Mouse (Mus musculus) limb, embryonic 14.5 days (tissue): ENCODE data around the gene Dtd2. TPM values are rescaled to one million over a fixed set of nuclear protein-coding genes. Genes with fewer than 3 reads are reported as not detected.

Source experiments
- ATAC-seq: fragments of 200-750 bp; cut with Nextera tagmentation; 2 replicates; pipeline ENCODE4 v1.8.0; 2017; ENCODE audit warnings: low read depth, moderate number of reproducible peaks, moderate TSS enrichment; ENCODE audit not compliant: low FRiP score
- DNase-seq: peaks from one replicate; pipeline ENCODE4 v3.0.0-alpha.2; 2015; ENCODE audit warnings: low spot score
- H3K27ac ChIP-seq: fragments of 300-500 bp; sonication (generic); replicated peaks from 2 replicates; pipeline ENCODE4 v1.5.1; 2014; ENCODE audit warnings: low read depth, mild to moderate bottlenecking, low read length, moderate library complexity, mixed read lengths
- H3K27me3 ChIP-seq: fragments of 300-500 bp; sonication (generic); 2 replicates; pipeline ENCODE4 v1.6.1; 2014; ENCODE audit warnings: low read length, mixed read lengths; ENCODE audit not compliant: control insufficient read depth, insufficient read depth
- H3K36me3 ChIP-seq: fragments of 300-500 bp; sonication (generic); 2 replicates; pipeline ENCODE4 v1.6.1; 2014; ENCODE audit warnings: mild to moderate bottlenecking, low read length, moderate library complexity, mixed read lengths; ENCODE audit not compliant: control insufficient read depth, insufficient read depth
- H3K4me1 ChIP-seq: fragments of 300-500 bp; sonication (generic); 2 replicates; pipeline ENCODE4 v1.6.1; 2014; ENCODE audit warnings: antibody characterized with exemption, low read length, mixed read lengths; ENCODE audit not compliant: control insufficient read depth, insufficient read depth
- H3K4me2 ChIP-seq: fragments of 300-500 bp; sonication (generic); replicated peaks from 2 replicates; pipeline ENCODE4 v1.6.1; 2014; ENCODE audit warnings: low read depth, mild to moderate bottlenecking, low read length, moderate library complexity; ENCODE audit not compliant: severe bottlenecking
- H3K4me3 ChIP-seq: fragments of 300-500 bp; sonication (generic); replicated peaks from 2 replicates; pipeline ENCODE4 v1.5.1; 2014; ENCODE audit warnings: low read length
- H3K9ac ChIP-seq: fragments of 300-500 bp; sonication (generic); 2 replicates; pipeline ENCODE4 v1.6.1; 2014; ENCODE audit warnings: mild to moderate bottlenecking, low read depth, low read length, moderate library complexity; ENCODE audit not compliant: severe bottlenecking
- H3K9me3 ChIP-seq: fragments of 300-500 bp; sonication (generic); 2 replicates; pipeline ENCODE4 v1.6.1; 2016; ENCODE audit warnings: low read length; ENCODE audit not compliant: control insufficient read depth
- POLR2A ChIP-seq: fragments of 200-500 bp; IDR thresholded peaks from 2 replicates; pipeline ENCODE4 v1.8.0; 2012; ENCODE audit warnings: inconsistent platforms, mild to moderate bottlenecking, moderate library complexity, borderline replicate concordance; ENCODE audit not compliant: insufficient read depth, insufficient read length; ENCODE audit errors: extremely low read depth
- whole genome bisulfite sequencing: fragments of 180-500 bp; shearing (Covaris S2); extraction: QIAGEN DNeasy Blood & Tissue Kit; methylation state at CpG from one replicate; pipeline ENCODE4 v1.1.7; 2014; 5-methylcytosine and 5-hydroxymethylcytosine counted together
- polyA plus RNA-seq, 2 experiments: library from polyadenylated mRNA; depleted of rRNA in 1 of 2; stranded (reverse) in 1 of 2; unstranded in 1 of 2; fragments of >200 nt; fragmentation: Nextera tagmentation in 1 of 2; extraction: Ambion mirVana in 1 of 2; gene quantifications; 2 replicates each; pipeline versions ENCODE4 v1.2.1 to v1.2.3; 2012 to 2014

Dtd2 gene
- polyA plus RNA-seq, 2 experiments = 11.4 to 20.3 TPM

GRCm38 (mm10) chr12:52012159-52012558 lies 5.9 kb upstream of the Dtd2 start:
- Histone ChIP-seq H3K9me3 (no peaks in the 10 kb centered on the region), H3K4me3 (no peak overlapping the region), H3K4me1 (no peaks in the 10 kb centered on the region), H3K27ac (no peak overlapping the region), H3K36me3 (no peaks in the 10 kb centered on the region), H3K27me3 (no peaks in the 10 kb centered on the region), H3K9ac (no peak overlapping the region), H3K4me2 (no peak overlapping the region)
- no peak for TF ChIP-seq POLR2A
- 67% methylated on average over 8 of the region's 8 CpGs for WGBS
- ATAC-seq (no peak), DNase-seq (no peak)

DNA sequence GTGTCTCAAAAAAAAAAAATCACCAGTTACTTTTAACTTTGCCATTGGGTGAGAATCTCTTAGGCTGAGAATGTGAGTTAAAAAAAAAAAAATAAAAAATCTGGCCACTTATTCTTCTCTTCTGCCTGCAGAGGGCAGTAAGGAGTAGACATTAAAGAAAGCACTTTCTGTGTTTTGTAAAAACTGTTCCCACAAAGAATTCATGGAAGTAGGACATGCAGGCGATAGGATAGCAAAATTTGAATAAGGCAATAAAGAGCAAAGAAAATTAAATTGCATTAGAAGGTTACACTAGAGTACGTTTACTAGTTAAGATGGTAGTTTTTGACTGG lies 4.3 kb upstream of the Dtd2 start:
- no peak for TF ChIP-seq POLR2A
- peak; percentile 35 for DNase-seq
- H3K9ac ChIP-seq = no peak overlapping the region
- H3K4me3 ChIP-seq = no peak overlapping the region
- ATAC-seq = no peak
- H3K36me3 ChIP-seq = no peaks in the 10 kb centered on the region
- no peaks in the 10 kb centered on the region for H3K9me3 ChIP-seq
- H3K27ac ChIP-seq = no peak overlapping the region
- H3K4me1 ChIP-seq = peaks cover 6% of the 10 kb centered on the region
- no peak overlapping the region for H3K4me2 ChIP-seq
- WGBS = 63% methylated on average over 2 of the region's 2 CpGs
- H3K27me3 ChIP-seq = no peaks in the 10 kb centered on the region

DNA sequence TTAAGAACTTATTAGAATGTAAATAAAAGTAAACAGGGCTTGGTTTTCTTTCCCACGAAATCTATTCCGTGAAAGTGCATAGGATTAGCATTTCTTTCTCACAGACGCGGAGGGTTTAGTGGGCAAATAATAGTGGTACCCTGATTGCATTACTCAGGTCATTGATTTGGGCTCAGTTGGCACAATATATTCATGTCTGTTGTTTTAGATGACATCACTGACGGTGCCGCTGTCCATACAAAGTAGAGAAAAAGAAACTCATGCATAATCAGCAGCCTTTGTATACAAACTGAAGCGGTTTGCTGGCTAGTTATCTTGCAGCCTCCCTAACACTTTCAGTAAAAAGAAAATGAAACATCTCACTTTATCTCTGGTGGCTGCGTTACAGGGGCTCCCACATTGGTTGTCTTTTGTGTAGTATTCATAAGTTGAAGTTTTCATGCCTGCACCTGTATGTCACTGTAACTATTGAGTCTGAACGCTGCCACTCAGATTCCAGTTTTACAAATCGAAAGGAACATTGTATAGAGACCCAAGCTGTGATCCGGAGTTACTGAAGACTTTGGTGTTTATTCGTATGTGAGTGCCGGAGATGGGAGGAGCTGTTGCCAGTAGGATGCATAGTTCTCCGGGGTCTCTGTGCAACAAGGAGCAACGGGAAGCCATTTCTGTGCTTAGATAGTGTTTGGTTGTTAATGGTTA lies 3.8 kb upstream of the Dtd2 start:
- H3K4me3 ChIP-seq = no peak overlapping the region
- ATAC-seq = no peak
- no peak overlapping the region for H3K4me2 ChIP-seq
- no peak overlapping the region for H3K9ac ChIP-seq
- H3K27ac ChIP-seq = no peak overlapping the region
- DNase-seq = no peak
- H3K9me3 ChIP-seq = no peaks in the 10 kb centered on the region
- TF ChIP-seq POLR2A = no peak
- WGBS = 72% methylated on average over 15 of the region's 15 CpGs
- H3K36me3 ChIP-seq = no peaks in the 10 kb centered on the region
- H3K4me1 ChIP-seq = peaks cover 8% of the 10 kb centered on the region
- H3K27me3 ChIP-seq = no peaks in the 10 kb centered on the region

DNA sequence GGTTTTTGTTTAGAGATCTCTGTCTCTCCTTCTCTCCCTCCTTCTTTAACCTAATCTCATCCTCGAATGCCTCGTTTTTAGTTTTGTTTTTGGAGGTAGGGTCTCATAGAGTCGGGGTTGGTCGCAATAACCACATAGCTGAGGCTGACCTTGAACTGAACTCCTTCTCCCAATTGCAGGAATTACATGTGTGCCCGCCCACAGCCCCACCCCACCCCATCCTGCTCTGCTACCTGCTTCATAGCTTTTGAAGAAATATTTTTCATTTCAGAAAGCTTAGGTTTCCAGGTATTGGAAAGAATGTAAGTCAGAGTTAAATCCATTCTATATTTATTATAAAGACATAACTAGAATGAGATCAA lies 313 bp upstream of the Dtd2 start:
- H3K36me3 ChIP-seq = no peaks in the 10 kb centered on the region
- DNase-seq = no peak
- peak overlapping the region; percentile 69 for H3K4me2 ChIP-seq
- peak overlapping the region; percentile 71 for H3K4me3 ChIP-seq
- no peak for TF ChIP-seq POLR2A
- no peaks in the 10 kb centered on the region for H3K27me3 ChIP-seq
- ATAC-seq = peak; percentile 58
- WGBS = 46% methylated on average over 5 of the region's 5 CpGs
- H3K4me1 ChIP-seq = peaks cover 8% of the 10 kb centered on the region
- peak overlapping the region; percentile 81; the same call in 1 of the 2 replicates for H3K9ac ChIP-seq
- no peak overlapping the region for H3K27ac ChIP-seq
- H3K9me3 ChIP-seq = no peaks in the 10 kb centered on the region

DNA sequence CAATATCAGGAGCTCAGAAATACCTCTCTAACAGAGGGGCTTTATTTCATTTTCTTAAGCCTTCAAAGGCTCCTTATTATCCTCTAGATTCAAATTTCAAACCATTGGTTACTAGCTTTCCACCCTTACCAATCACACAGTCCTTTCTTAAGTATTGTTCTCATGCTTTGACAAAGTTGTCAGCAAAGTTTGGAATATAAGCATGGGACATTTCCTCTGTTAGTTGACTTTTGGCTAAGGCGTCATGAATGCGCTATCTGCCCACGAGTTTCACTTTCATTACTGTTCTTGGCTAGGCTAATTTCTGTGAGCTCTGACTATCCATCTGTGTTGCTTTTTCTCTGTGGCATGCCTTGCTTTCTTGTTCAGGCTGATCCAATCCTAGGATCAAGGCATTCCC lies 3.6 kb downstream of the Dtd2 start:
- Histone ChIP-seq H3K36me3 (peaks cover 15% of the 10 kb centered on the region), H3K9me3 (no peaks in the 10 kb centered on the region), H3K9ac (no peak overlapping the region), H3K27me3 (no peaks in the 10 kb centered on the region), H3K4me2 (no peak overlapping the region), H3K4me1 (peaks cover 8% of the 10 kb centered on the region), H3K4me3 (no peak overlapping the region), H3K27ac (no peak overlapping the region)
- WGBS = 94% methylated on average over 3 of the region's 3 CpGs
- no peak for TF ChIP-seq POLR2A
- DNase-seq (no peak), ATAC-seq (no peak)
